Comparison of ENCODE assay signal across 8 mouse cellular contexts in genomic region chr10:61517296-61518071, GRCm38 (mm10). TPM values are rescaled to one million over a fixed set of nuclear protein-coding genes. Genes with fewer than 3 reads are reported as not detected.
DNase-seq lines count a peak whose midpoint lies in the region; ATAC-seq lines count a peak whose summit lies in the region.

No protein-coding gene starts in this region.

- H3K27me3 ChIP-seq in forebrain, embryonic 14.5 days (replicated peaks; ENCODE audit: control insufficient read depth, insufficient read depth, low read length) = no peaks in the 10 kb centered on the region

- no peak overlapping the region for H3K9ac ChIP-seq in forebrain, embryonic 14.5 days (ENCODE audit: low read length)

- DNase-seq in heart, adult 18-20 months = peak; percentile 17 to 26
- DNase-seq in heart, adult 8-10 months (ENCODE audit: low spot score) = no peak
- peak; percentile 40 for DNase-seq in ovary, postnatal 36 days (ENCODE audit: low spot score)
- no peak for DNase-seq in ovary, adult 18-20 months (ENCODE audit: low spot score)
- DNase-seq in forebrain, embryonic 14.5 days (ENCODE audit: low spot score) = peak; percentile 87
- no peak for DNase-seq in layer of hippocampus, adult 9-11 months
- no peak for DNase-seq in gastrocnemius, postnatal 4 days (ENCODE audit: low spot score in 2 of 2)

- no peak overlapping the region for H3K4me2 ChIP-seq in forebrain, embryonic 14.5 days (ENCODE audit: low read length)

- peaks cover 16% of the 10 kb centered on the region for H3K4me1 ChIP-seq in forebrain, embryonic 14.5 days (ENCODE audit: control insufficient read depth, insufficient read depth, low read length)

- H3K27ac ChIP-seq in forebrain, embryonic 14.5 days (ENCODE audit: low read depth, low read length) = no peak overlapping the region

- no peak overlapping the region for H3K4me3 ChIP-seq in forebrain, embryonic 14.5 days (ENCODE audit: low read depth, low read length)

- 26% methylated on average over 12 of the region's 12 CpGs for WGBS in forebrain, embryonic 14.5 days

- no peaks in the 10 kb centered on the region for H3K9me3 ChIP-seq in forebrain, embryonic 14.5 days (replicated peaks; ENCODE audit: control insufficient read depth, low read length)

- peak; percentile 91 for ATAC-seq in forebrain, embryonic 14.5 days
- peak; percentile 49 for ATAC-seq in megakaryocyte progenitor cell, adult 5-6 weeks (replicated peaks; ENCODE audit: poor library complexity)

- no peaks in the 10 kb centered on the region for H3K36me3 ChIP-seq in forebrain, embryonic 14.5 days (ENCODE audit: control insufficient read depth, insufficient read depth, low read length)

RNA-seq across cellular contexts. Expression of gene Lrrc20, which starts 41.9 kb away (rescaled TPM):
- total RNA-seq in heart, adult 18-20 months (2021) = 10 to 100 TPM; 32.8 to 39.8 TPM
- total RNA-seq in heart, adult 8-10 months (2022) = 10 to 100 TPM; 32.7 to 43.3 (median 40.3) TPM
- 21.3 TPM in 2 replicates for polyA plus RNA-seq in forebrain, embryonic 14.5 days (2014; fragmentation: Nextera tagmentation; extraction: Ambion mirVana)
- 5.6 and 6.1 TPM in 2 replicates for total RNA-seq in megakaryocyte progenitor cell, adult 5-6 weeks (2015)
- 6.0 and 7.4 TPM in 2 replicates for total RNA-seq in megakaryocyte progenitor cell, adult 5-6 weeks (2017)
- total RNA-seq in gastrocnemius, postnatal 4 days (2021) = 10 to 100 TPM; 41.8 to 44.1 TPM

Comparison
In these comparisons a context has a peak if more than half of its experiments do, and no peak if none do; other contexts are left out.
1. DNase-seq: peak in heart, adult 18-20 months (2 of 2), ovary, postnatal 36 days (single experiment) and forebrain, embryonic 14.5 days (single experiment); none in heart, adult 8-10 months (single experiment), ovary, adult 18-20 months (single experiment), layer of hippocampus, adult 9-11 months (single experiment) and gastrocnemius, postnatal 4 days (0 of 2).
2. RNA of gene Lrrc20, which starts 41.9 kb away (total RNA-seq): 41.8 to 44.1 TPM in gastrocnemius, postnatal 4 days, 32.7 to 43.3 TPM in heart, adult 8-10 months and 32.8 to 39.8 TPM in heart, adult 18-20 months; 5.6 to 7.4 TPM in megakaryocyte progenitor cell, adult 5-6 weeks; every median in the first group is over 4 times any median in the second.